Mouse (Mus musculus) erythroblast, adult 5-6 weeks (primary cell): ENCODE results near the gene Col2a1. TPM values are rescaled to one million over a fixed set of nuclear protein-coding genes. Genes with fewer than 3 reads are reported as not detected.

ENCODE experiments used
- ATAC-seq: replicated peaks from 2 replicates; pipeline ENCODE4 v1.8.0; 2016; ENCODE audit warnings: moderate number of reproducible peaks, mild to moderate bottlenecking, moderate TSS enrichment, inconsistent platforms; ENCODE audit not compliant: poor library complexity, low FRiP score, severe bottlenecking
- total RNA-seq, 2 experiments: library from RNA; stranded (forward) in 1 of 2; stranded (reverse) in 1 of 2; fragments of 150-400 nt in 1 of 2; fragments of 200-764, 138-1000 nt in 1 of 2; gene quantifications; 2 replicates each; pipeline versions ENCODE4 v1.2.3 to v1.2.4; 2015 to 2017; ENCODE audit warnings: low replicate concordance in 2 of 2

The Col2a1 gene
- total RNA-seq, 2 experiments from 2014 or later, result not detected

- ATAC-seq, result no peak
Observed at GRCm38 (mm10) chr15:97938580-97938979, 65.9 kb downstream of the Col2a1 start.

GRCm38 (mm10) chr15:97932441-97932840 is 72.1 kb downstream of the Col2a1 start:
- ATAC-seq, result no peak

GRCm38 (mm10) chr15:97929259-97929824 is 75.2 kb downstream of the Col2a1 start:
- ATAC-seq, result no peak

- no peak for ATAC-seq
Observed at GRCm38 (mm10) chr15:97927821-97928220, 76.7 kb downstream of the Col2a1 start.

GRCm38 (mm10) chr15:97927018-97927417 is 77.5 kb downstream of the Col2a1 start:
- no peak for ATAC-seq

Other genes starting within 250 kb of the Col2a1 start
- gene Rapgef3, start 236.7 kb downstream of the Col2a1 start, total RNA-seq (2015; ENCODE audit: low replicate concordance), result not detected in 2 replicates
- gene Rapgef3, start 236.7 kb downstream of the Col2a1 start, total RNA-seq (2017; ENCODE audit: low replicate concordance), result 2.3 and 2.6 TPM in 2 replicates
- 187 and 225 TPM in 2 replicates for gene Slc48a1, start 226.2 kb downstream of the Col2a1 start, total RNA-seq (2015; ENCODE audit: low replicate concordance)
- 172 and 185 TPM in 2 replicates for gene Slc48a1, start 226.2 kb downstream of the Col2a1 start, total RNA-seq (2017; ENCODE audit: low replicate concordance)
- gene Hdac7, start 160.2 kb downstream of the Col2a1 start, total RNA-seq (2015; ENCODE audit: low replicate concordance), result 3.5 and 7.7 TPM in 2 replicates
- 1.1 and 3.8 TPM in 2 replicates for gene Hdac7, start 160.2 kb downstream of the Col2a1 start, total RNA-seq (2017; ENCODE audit: low replicate concordance)
- gene Vdr, start 94.1 kb downstream of the Col2a1 start, total RNA-seq (2015; ENCODE audit: low replicate concordance), result 0.19 and 0.21 TPM in 2 replicates
- 0.26 TPM in 1 of 2 replicates, not detected in the other for gene Vdr, start 94.1 kb downstream of the Col2a1 start, total RNA-seq (2017; ENCODE audit: low replicate concordance)
- gene Tmem106c, start 40.5 kb downstream of the Col2a1 start, total RNA-seq (2015; ENCODE audit: low replicate concordance), result 8.2 and 18.3 TPM in 2 replicates
- 1.4 and 4.3 TPM in 2 replicates for gene Tmem106c, start 40.5 kb downstream of the Col2a1 start, total RNA-seq (2017; ENCODE audit: low replicate concordance)
- gene Pfkm, start 87.9 kb upstream of the Col2a1 start, total RNA-seq (2015; ENCODE audit: low replicate concordance), result 0.58 and 4.0 TPM in 2 replicates
- 6.4 and 6.7 TPM in 2 replicates for gene Pfkm, start 87.9 kb upstream of the Col2a1 start, total RNA-seq (2017; ENCODE audit: low replicate concordance)
- gene Senp1, start 89.0 kb upstream of the Col2a1 start, total RNA-seq (2015; ENCODE audit: low replicate concordance), result 20.9 and 23.2 TPM in 2 replicates
- 20.1 and 22.3 TPM in 2 replicates for gene Senp1, start 89.0 kb upstream of the Col2a1 start, total RNA-seq (2017; ENCODE audit: low replicate concordance)
- 11.3 and 11.7 TPM in 2 replicates for gene Asb8, start 160.9 kb upstream of the Col2a1 start, total RNA-seq (2015; ENCODE audit: low replicate concordance)
- gene Asb8, start 160.9 kb upstream of the Col2a1 start, total RNA-seq (2017; ENCODE audit: low replicate concordance), result 7.7 and 11.2 TPM in 2 replicates
- gene Ccdc184, start 162.5 kb upstream of the Col2a1 start, total RNA-seq (2015; ENCODE audit: low replicate concordance), result not detected in 2 replicates
- gene Ccdc184, start 162.5 kb upstream of the Col2a1 start, total RNA-seq (2017; ENCODE audit: low replicate concordance), result not detected in 2 replicates
- gene Olfr288, start 190.8 kb upstream of the Col2a1 start, total RNA-seq (2015; ENCODE audit: low replicate concordance), result not detected in 2 replicates
- gene Olfr288, start 190.8 kb upstream of the Col2a1 start, total RNA-seq (2017; ENCODE audit: low replicate concordance), result not detected in 2 replicates
- not detected in 2 replicates for gene Gm44579, start 216.3 kb upstream of the Col2a1 start, total RNA-seq (2015; ENCODE audit: low replicate concordance)
- not detected in 2 replicates for gene Gm44579, start 216.3 kb upstream of the Col2a1 start, total RNA-seq (2017; ENCODE audit: low replicate concordance)
- gene Olfr287, start 216.4 kb upstream of the Col2a1 start, total RNA-seq (2015; ENCODE audit: low replicate concordance), result not detected in 2 replicates
- gene Olfr287, start 216.4 kb upstream of the Col2a1 start, total RNA-seq (2017; ENCODE audit: low replicate concordance), result not detected in 2 replicates
- not detected in 2 replicates for gene Olfr286, start 229.8 kb upstream of the Col2a1 start, total RNA-seq (2015; ENCODE audit: low replicate concordance)
- gene Olfr286, start 229.8 kb upstream of the Col2a1 start, total RNA-seq (2017; ENCODE audit: low replicate concordance), result not detected in 2 replicates